Mouse (Mus musculus) liver, embryonic 15.5 days (tissue): ENCODE results near the gene Prpf40b. TPM values are rescaled to one million over a fixed set of nuclear protein-coding genes. Genes with fewer than 3 reads are reported as not detected.

Source experiments
- ATAC-seq: fragments of 200-750 bp; cut with Nextera tagmentation; 2 replicates; pipeline ENCODE4 v1.8.0; 2017; ENCODE audit warnings: moderate number of reproducible peaks, mild to moderate bottlenecking, moderate library complexity; ENCODE audit not compliant: insufficient read depth
- H3K27ac ChIP-seq: fragments of 300-500 bp; sonication (generic); replicated peaks from 2 replicates; pipeline ENCODE4 v1.5.1; 2015; ENCODE audit warnings: mild to moderate bottlenecking, inconsistent platforms
- H3K27me3 ChIP-seq: fragments of 300-500 bp; sonication (generic); 2 replicates; pipeline ENCODE4 v1.6.1; 2015; ENCODE audit warnings: mild to moderate bottlenecking, inconsistent platforms
- H3K36me3 ChIP-seq: fragments of 300-500 bp; sonication (generic); replicated peaks from 2 replicates; pipeline ENCODE4 v1.6.1; 2015; ENCODE audit warnings: moderate library complexity, mild to moderate bottlenecking, inconsistent platforms
- H3K4me1 ChIP-seq: fragments of 300-500 bp; sonication (generic); replicated peaks from 2 replicates; pipeline ENCODE4 v1.6.1; 2015; ENCODE audit warnings: inconsistent platforms
- H3K4me2 ChIP-seq: fragments of 300-500 bp; sonication (generic); 2 replicates; pipeline ENCODE4 v1.6.1; 2015; ENCODE audit warnings: moderate library complexity, mild to moderate bottlenecking, inconsistent platforms
- H3K4me3 ChIP-seq: fragments of 300-500 bp; sonication (generic); replicated peaks from 2 replicates; pipeline ENCODE4 v1.5.1; 2015; ENCODE audit warnings: mild to moderate bottlenecking, inconsistent platforms
- H3K9ac ChIP-seq: fragments of 300-500 bp; sonication (generic); 2 replicates; pipeline ENCODE4 v1.6.1; 2015; ENCODE audit warnings: moderate library complexity, mild to moderate bottlenecking, inconsistent platforms
- H3K9me3 ChIP-seq: fragments of 300-500 bp; sonication (generic); replicated peaks from 2 replicates; pipeline ENCODE4 v1.6.1; 2016; ENCODE audit warnings: inconsistent platforms
- WGBS: fragments of 180-500 bp; shearing (Covaris S2); methylation state at CpG from one replicate; pipeline ENCODE4 v1.1.7; 2015; ENCODE audit warnings: mixed read lengths; ENCODE audit not compliant: insufficient replicate concordance; 5-methylcytosine and 5-hydroxymethylcytosine counted together
- polyA plus RNA-seq: library from polyadenylated mRNA; unstranded; fragments of >200 nt; fragmentation: Nextera tagmentation; extraction: Ambion mirVana; gene quantifications from 2 replicates; pipeline ENCODE4 v1.2.1, GENCODE M21; 2015

Prpf40b gene
- polyA plus RNA-seq, 1 experiment from 2014 or later: 6.6 TPM

DNA sequence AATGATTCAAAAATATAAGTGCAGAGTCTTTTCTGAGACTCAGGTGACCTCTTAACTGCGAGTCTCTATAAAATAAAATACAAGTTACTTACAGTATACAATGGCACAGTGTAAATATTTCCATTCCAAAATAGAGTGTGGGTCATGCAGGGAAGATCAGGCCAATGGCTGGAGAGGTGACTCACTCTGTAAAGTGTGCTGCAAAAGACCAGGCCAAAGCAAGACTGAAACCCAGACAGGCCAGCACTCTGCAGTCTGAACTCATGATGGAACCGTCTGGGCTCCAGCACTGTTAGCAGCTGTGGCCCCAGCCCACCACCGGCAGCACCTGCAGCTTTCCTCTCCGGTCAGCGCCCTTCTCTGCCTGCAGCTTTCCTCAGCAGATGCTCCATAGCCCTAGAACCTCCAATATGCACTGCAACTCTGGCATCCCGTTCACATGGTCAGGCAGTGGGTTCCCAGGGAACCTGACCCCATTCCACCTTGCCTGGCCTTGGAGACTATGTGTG, 39.6 kb upstream of the Prpf40b start:
- Histone ChIP-seq H3K4me3 (no peak overlapping the region), H3K27ac (no peak overlapping the region), H3K9ac (no peak overlapping the region), H3K36me3 (no peaks in the 10 kb centered on the region), H3K9me3 (no peaks in the 10 kb centered on the region), H3K4me2 (no peak overlapping the region), H3K27me3 (no peaks in the 10 kb centered on the region), H3K4me1 (peaks cover 32% of the 10 kb centered on the region)
- no peak for ATAC-seq
- 74% methylated on average over 6 of the region's 6 CpGs for WGBS

DNA sequence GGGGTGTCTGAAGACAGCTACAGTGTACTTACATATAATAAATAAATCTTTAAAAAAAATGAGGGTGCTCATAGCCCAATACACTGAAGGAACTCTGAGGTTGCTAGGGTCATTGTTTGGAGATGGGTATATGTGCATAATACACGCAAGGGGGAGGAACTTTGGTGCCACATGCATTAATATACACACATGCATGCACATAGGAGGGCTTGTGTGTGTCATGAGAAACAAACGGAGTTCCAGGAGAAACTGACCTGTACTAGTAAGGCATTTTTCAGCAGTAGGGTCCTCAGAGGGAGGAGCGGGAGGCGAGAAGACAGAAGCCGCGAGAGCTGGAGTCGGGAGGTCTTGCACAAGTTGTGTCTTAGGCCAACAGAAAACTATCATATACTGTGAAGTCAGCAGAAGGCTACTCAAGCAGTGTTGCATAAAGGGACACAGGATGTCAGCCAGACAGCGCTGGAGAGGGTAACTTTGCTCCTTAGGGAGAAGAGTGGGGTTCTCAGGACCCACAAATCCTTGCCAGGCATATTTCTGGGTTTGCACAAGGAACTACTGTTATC, 35.6 kb upstream of the Prpf40b start:
- Histone ChIP-seq H3K27me3 (no peaks in the 10 kb centered on the region), H3K9me3 (no peaks in the 10 kb centered on the region), H3K4me3 (no peak overlapping the region), H3K27ac (no peak overlapping the region; the same call in 1 of the 2 replicates), H3K4me1 (peaks cover 17% of the 10 kb centered on the region), H3K9ac (no peak overlapping the region), H3K4me2 (peak overlapping the region; percentile 65), H3K36me3 (no peaks in the 10 kb centered on the region)
- peak; percentile 50 for ATAC-seq
- 46% methylated on average over 8 of the region's 8 CpGs for WGBS

DNA sequence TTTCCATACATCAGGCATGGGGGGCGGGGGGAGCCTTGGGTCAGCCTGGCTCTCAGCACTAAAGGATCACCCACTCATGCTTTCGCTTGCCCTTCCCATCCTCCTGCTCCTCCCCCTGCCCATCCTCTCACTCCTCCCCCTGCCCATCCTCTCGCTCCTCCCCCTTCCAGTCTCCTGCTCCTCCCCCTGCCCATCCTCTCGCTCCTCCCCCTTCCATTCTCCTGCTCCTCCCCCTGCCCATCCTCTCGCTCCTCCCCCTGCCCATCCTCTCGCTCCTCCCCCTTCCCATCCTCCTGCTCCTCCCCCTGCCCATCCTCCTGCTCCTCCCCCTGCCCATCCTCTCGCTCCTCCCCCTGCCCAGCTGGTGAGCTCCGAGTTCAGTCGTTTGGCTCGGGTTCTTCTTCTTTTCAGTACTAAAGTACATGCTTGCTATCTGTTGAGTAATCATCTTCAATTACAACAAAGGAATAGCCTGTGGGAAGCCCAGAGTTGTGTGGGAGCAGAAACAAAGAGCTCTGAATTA, 35.1 kb upstream of the Prpf40b start:
- WGBS: 2% methylated on average over 8 of the region's 10 CpGs
- Histone ChIP-seq H3K4me3 (peak overlapping the region; percentile 27), H3K27me3 (no peaks in the 10 kb centered on the region), H3K4me2 (peak overlapping the region; percentile 65), H3K27ac (no peak overlapping the region; the same call in 1 of the 2 replicates), H3K9ac (no peak overlapping the region), H3K4me1 (peaks cover 11% of the 10 kb centered on the region), H3K9me3 (no peaks in the 10 kb centered on the region), H3K36me3 (no peaks in the 10 kb centered on the region)
- ATAC-seq: peak; percentile 55

DNA sequence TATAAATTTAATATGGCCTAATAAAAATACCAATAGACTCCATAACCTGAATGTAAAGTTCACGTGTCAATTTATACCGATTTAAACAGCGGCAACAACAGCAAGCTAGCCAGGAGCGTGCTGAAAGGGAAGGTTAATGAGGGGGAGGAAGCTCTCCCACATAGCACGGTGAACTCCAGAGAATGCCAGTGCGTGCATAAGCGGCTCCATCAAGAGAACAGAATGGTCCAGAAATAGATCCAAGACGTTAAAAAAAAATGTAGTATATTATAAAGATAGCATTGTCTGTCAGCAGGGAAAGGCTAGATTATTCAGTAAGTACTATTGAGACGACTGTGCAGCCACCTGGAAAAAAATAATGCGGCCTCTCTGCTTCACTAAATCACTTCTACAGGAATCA, 32.2 kb upstream of the Prpf40b start:
- Histone ChIP-seq H3K4me1 (peaks cover 11% of the 10 kb centered on the region), H3K36me3 (no peaks in the 10 kb centered on the region), H3K27me3 (no peaks in the 10 kb centered on the region), H3K4me2 (no peak overlapping the region), H3K9ac (no peak overlapping the region), H3K4me3 (no peak overlapping the region), H3K9me3 (no peaks in the 10 kb centered on the region), H3K27ac (no peak overlapping the region)
- ATAC-seq: no peak
- WGBS: 64% methylated on average over 10 of the region's 10 CpGs

DNA sequence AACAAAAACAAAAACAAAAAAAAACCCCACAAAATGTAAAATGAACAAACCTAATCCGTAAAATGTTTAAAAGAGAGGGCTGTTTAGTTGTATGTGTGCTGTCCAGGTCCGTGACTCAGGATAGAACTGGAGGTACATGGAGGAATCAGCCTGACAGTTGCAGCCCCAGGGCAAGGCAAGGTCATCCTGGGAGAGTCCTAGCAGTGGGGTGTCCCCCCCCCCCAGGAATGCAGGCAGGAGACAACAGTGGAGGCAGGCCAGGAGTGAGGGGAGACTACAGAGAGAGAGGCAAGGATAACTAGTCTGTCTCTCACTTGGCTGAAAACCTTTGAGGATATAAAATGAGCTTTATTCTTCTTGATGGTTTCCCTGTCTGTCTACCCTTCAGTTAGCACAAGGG, 30.5 kb upstream of the Prpf40b start:
- WGBS: 68% methylated on average over 2 of the region's 2 CpGs
- Histone ChIP-seq H3K9me3 (no peaks in the 10 kb centered on the region), H3K4me1 (peaks cover 11% of the 10 kb centered on the region), H3K36me3 (no peaks in the 10 kb centered on the region), H3K27ac (no peak overlapping the region), H3K4me2 (no peak overlapping the region), H3K9ac (no peak overlapping the region), H3K27me3 (no peaks in the 10 kb centered on the region), H3K4me3 (no peak overlapping the region)
- no peak for ATAC-seq

DNA sequence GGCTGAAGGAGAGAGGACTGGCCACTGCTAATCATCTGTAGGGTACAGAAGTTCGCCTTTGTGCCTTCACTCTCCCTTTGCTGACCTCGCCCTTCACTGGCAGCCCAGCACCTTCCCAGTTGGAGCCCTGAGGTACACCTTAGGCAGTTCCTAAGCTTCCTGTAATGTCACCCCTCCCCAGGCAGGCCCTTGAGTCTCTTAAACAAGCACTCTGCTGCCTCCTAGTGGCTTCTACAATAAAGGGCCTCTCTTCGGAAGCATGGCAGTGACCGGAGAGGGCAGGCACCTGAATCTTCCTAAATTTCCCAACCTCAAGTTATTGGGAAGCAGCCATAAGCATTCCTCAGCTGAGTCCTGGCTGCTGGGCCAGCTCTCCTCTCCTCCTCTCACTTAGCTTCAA, 29.2 kb upstream of the Prpf40b start:
- Histone ChIP-seq H3K27ac (no peak overlapping the region), H3K9ac (no peak overlapping the region), H3K36me3 (no peaks in the 10 kb centered on the region), H3K27me3 (no peaks in the 10 kb centered on the region), H3K4me2 (no peak overlapping the region), H3K4me1 (0 out of 2 replicates have a peak, but pooled peaks cover 3% of the 10 kb centered on the region), H3K4me3 (no peak overlapping the region), H3K9me3 (no peaks in the 10 kb centered on the region)
- WGBS: 23% methylated on average over 4 of the region's 4 CpGs
- no peak for ATAC-seq

DNA sequence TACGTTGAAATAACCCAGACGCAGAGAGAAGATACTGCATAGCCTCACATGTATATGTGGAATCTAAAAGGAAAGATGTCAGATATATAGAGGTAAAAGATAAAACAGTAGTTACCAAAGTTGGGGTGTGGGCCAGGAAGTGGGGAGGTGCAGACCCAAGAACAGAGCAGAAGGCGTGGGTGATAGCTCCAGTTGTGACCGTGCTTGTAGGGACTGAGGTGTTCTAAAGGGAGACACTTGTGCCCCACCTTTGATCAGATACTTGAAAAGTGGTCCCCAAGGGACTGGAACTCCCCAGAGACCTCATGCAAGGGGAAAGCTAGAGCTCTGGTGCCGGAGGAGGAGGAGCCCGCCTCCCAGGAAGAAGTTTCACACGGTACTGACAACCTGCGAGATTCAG, 18.8 kb upstream of the Prpf40b start:
- H3K27ac ChIP-seq: no peak overlapping the region
- no peaks in the 10 kb centered on the region for H3K4me1 ChIP-seq
- ATAC-seq: no peak
- 65% methylated on average over 8 of the region's 8 CpGs for WGBS
- H3K9ac ChIP-seq: no peak overlapping the region
- no peak overlapping the region for H3K4me2 ChIP-seq
- H3K27me3 ChIP-seq: peaks cover 6% of the 10 kb centered on the region
- no peak overlapping the region for H3K4me3 ChIP-seq
- H3K36me3 ChIP-seq: no peaks in the 10 kb centered on the region
- no peaks in the 10 kb centered on the region for H3K9me3 ChIP-seq

DNA sequence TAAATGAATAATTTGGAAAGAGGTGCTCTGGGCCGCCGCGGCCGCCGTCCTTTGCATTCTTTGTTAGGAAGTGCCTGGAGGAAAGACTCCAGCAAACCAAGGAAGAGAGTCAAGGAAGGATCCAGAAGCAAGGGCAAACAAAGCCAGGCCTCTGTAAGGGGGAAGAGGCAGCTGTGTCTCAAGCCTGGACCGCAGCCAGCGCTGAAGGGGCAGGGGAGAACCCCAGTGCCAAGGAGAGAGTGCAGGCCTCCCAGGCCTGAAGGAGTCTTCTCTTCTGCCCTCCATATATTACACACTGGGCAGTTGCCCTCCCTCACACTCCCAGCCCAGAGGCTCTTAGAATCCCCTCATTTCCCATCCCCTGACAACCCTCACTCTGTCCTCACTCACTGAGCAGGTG, 16.6 kb upstream of the Prpf40b start:
- Histone ChIP-seq H3K36me3 (no peaks in the 10 kb centered on the region), H3K9ac (no peak overlapping the region), H3K27ac (no peak overlapping the region), H3K4me1 (no peaks in the 10 kb centered on the region), H3K4me2 (no peak overlapping the region), H3K4me3 (no peak overlapping the region), H3K27me3 (peaks cover 6% of the 10 kb centered on the region), H3K9me3 (no peaks in the 10 kb centered on the region)
- ATAC-seq: no peak
- WGBS: 79% methylated on average over 7 of the region's 7 CpGs

DNA sequence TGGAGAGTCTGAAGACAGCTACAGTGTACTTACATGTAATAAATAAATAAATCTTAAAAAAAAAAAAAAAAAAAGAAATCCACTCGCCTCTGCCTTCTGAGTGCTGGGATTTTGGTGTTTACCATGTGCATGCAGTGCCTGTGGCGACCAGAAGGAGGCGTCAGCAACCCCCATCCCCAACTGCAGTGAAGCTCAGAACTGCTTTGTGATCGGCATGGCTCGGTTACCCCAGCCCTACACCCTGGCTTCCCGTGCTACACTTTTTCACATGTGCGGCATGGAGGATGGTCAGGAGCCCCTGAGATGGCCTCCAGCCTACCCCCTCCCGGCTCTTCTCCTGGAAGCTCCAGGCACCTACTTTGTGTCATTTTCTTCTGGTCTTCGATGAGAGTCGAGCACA, 11.4 kb upstream of the Prpf40b start:
- Histone ChIP-seq H3K4me2 (no peak overlapping the region), H3K9ac (no peak overlapping the region), H3K27me3 (peaks cover 6% of the 10 kb centered on the region), H3K4me3 (no peak overlapping the region), H3K27ac (no peak overlapping the region), H3K4me1 (peaks cover 20% of the 10 kb centered on the region), H3K36me3 (no peaks in the 10 kb centered on the region), H3K9me3 (no peaks in the 10 kb centered on the region)
- ATAC-seq: no peak
- 52% methylated on average over 10 of the region's 10 CpGs for WGBS

DNA sequence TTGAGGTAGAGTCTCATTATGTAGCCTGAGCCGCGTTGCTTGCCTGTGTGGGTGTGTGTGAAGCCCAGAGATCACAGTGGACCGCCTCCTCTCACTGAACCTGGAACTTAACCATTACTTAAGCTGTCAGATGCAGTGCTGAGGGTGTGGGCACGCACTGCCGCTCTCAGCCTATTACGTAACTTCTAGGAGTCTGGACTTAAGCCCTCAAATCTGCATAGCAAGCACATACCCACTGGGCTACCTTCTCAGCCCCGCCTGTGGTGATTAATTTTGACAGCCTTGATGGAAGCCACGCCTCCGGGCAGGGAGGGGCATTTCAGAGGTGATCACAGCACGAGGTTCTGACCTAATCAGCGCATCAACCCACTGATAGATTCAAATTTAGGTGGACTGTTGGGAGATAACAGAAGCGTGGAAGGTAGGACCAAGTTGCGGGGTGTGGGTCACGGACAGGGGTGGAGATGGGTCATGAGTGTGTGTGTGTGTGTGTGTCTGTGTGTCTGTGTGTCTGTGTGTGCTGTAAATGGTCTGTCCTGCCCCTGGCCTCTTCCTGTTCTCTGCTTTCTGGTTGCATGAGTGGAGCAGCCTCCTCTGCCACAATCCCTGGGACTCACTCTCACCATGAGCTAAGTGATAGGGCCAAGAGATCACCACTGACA, 10.2 kb upstream of the Prpf40b start:
- no peak overlapping the region for H3K4me3 ChIP-seq
- ATAC-seq: peak; percentile 69
- H3K4me1 ChIP-seq: peaks cover 20% of the 10 kb centered on the region
- WGBS: 15% methylated on average over 14 of the region's 14 CpGs
- H3K36me3 ChIP-seq: no peaks in the 10 kb centered on the region
- H3K9ac ChIP-seq: no peak overlapping the region
- H3K27ac ChIP-seq: peak overlapping the region; percentile 24; the same call in 1 of the 2 replicates
- peaks cover 6% of the 10 kb centered on the region for H3K27me3 ChIP-seq
- H3K9me3 ChIP-seq: no peaks in the 10 kb centered on the region
- peak overlapping the region; percentile 30 for H3K4me2 ChIP-seq

DNA sequence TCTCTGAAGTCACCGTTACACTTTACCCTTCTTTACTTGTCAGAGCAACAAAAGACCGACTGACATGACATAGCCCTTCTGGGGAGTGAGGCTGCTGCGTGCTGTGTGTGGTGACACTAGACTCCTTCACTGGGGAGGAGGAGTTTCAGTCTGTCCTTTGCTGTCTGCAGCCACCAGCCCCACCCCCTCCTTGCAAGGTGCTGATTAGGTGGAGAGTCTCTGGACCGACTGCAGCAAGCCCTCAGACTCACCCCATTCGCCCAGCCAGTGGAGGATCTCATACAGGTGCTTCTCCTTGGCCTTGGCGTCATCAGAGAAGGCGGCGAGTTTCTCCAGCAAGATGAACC, 9.7 kb upstream of the Prpf40b start:
- peak; percentile 74 for ATAC-seq
- H3K9me3 ChIP-seq: no peaks in the 10 kb centered on the region
- peaks cover 20% of the 10 kb centered on the region for H3K4me1 ChIP-seq
- no peak overlapping the region for H3K4me3 ChIP-seq
- H3K4me2 ChIP-seq: peak overlapping the region; percentile 30; the same call in 1 of the 2 replicates
- 41% methylated on average over 8 of the region's 8 CpGs for WGBS
- H3K9ac ChIP-seq: no peak overlapping the region
- peak overlapping the region; percentile 24; the same call in 1 of the 2 replicates for H3K27ac ChIP-seq
- peaks cover under 1% of the 10 kb centered on the region; the same call in 1 of the 2 replicates for H3K27me3 ChIP-seq
- no peaks in the 10 kb centered on the region for H3K36me3 ChIP-seq
